Mouse (Mus musculus) granulocyte monocyte progenitor cell, adult 5-6 weeks (primary cell): ENCODE measurements around the gene Tmed5. TPM values are rescaled to one million over a fixed set of nuclear protein-coding genes. Genes with fewer than 3 reads are reported as not detected.
A peak's percentile ranks its signal among the peaks of the same experiment; 100 is the strongest.
"Not testable (repeated sequence)": the region's sequence is repeated elsewhere in the genome, so short reads cannot be mapped to it uniquely, and the experiment has no call there.

Source experiments
- ATAC-seq: replicated peaks from 2 replicates; pipeline ENCODE4 v1.8.0; 2016; ENCODE audit warnings: mild to moderate bottlenecking, moderate TSS enrichment, inconsistent platforms; ENCODE audit not compliant: poor library complexity, severe bottlenecking
- total RNA-seq, 2 experiments: library from RNA; stranded (forward) in 1 of 2; stranded (reverse) in 1 of 2; fragments of 200-712, 200-1000 nt in 1 of 2; fragments of >200 nt in 1 of 2; fragmentation: Nextera tagmentation in 1 of 2; gene quantifications; 2 replicates each; pipeline ENCODE4 v1.2.3; 2014 to 2017

Gene Tmed5
- total RNA-seq (2014; fragmentation: Nextera tagmentation) (60.2 and 62.0 TPM in 2 replicates), total RNA-seq (2017) (92.9 and 106 TPM in 2 replicates)

GRCm38 (mm10) chr5:108132441-108133243 lies at the start of gene Tmed5, which contains the start of gene Ccdc18:
Gene Tmed5 (minus strand): TSS chr5:108132620.
Gene Ccdc18 (plus strand): TSS chr5:108132875.
- peak; percentile 90 for ATAC-seq

- ATAC-seq, result no peak
Observed at GRCm38 (mm10) chr5:108163695-108164094, 31.3 kb upstream of the Tmed5 start.

GRCm38 (mm10) chr5:108160796-108161195 lies 28.4 kb upstream of the Tmed5 start:
- no peak for ATAC-seq

GRCm38 (mm10) chr5:108152592-108152991 lies 20.2 kb upstream of the Tmed5 start:
- ATAC-seq, result no peak

- ATAC-seq, result peak; percentile 61
Observed at GRCm38 (mm10) chr5:108131849-108132440, 475 bp downstream of the Tmed5 start.

GRCm38 (mm10) chr5:108120221-108120900 lies 12.1 kb downstream of the Tmed5 start:
- ATAC-seq, result no peak

- no peak for ATAC-seq
Observed at GRCm38 (mm10) chr5:108117693-108118092, 14.7 kb downstream of the Tmed5 start.

GRCm38 (mm10) chr5:108109346-108109745 lies 23.1 kb downstream of the Tmed5 start:
- ATAC-seq, result no peak

- ATAC-seq, result no peak
Observed at GRCm38 (mm10) chr5:108104306-108104705, 28.1 kb downstream of the Tmed5 start.

- no peak for ATAC-seq
Observed at GRCm38 (mm10) chr5:108100196-108100595, 32.2 kb downstream of the Tmed5 start.

- ATAC-seq, result no peak
Observed at GRCm38 (mm10) chr5:108097676-108098075, 34.7 kb downstream of the Tmed5 start.

GRCm38 (mm10) chr5:108092731-108093130 lies 39.7 kb downstream of the Tmed5 start:
- ATAC-seq, result not testable (repeated sequence)

GRCm38 (mm10) chr5:108085440-108085839 lies 47.0 kb downstream of the Tmed5 start:
- ATAC-seq, result no peak

- ATAC-seq, result peak; percentile 50
Observed at GRCm38 (mm10) chr5:108082380-108082779, 50.0 kb downstream of the Tmed5 start.

GRCm38 (mm10) chr5:108079603-108080002 lies 52.8 kb downstream of the Tmed5 start:
- ATAC-seq, result no peak

- no peak for ATAC-seq
Observed at GRCm38 (mm10) chr5:108076833-108077540, 55.4 kb downstream of the Tmed5 start.

GRCm38 (mm10) chr5:108076241-108076640 lies 56.2 kb downstream of the Tmed5 start:
- peak; percentile 22; the same call in 1 of the 2 replicates for ATAC-seq

GRCm38 (mm10) chr5:108072301-108072700 lies 60.1 kb downstream of the Tmed5 start:
- ATAC-seq, result no peak

GRCm38 (mm10) chr5:108065465-108066411 lies 66.7 kb downstream of the Tmed5 start, which contains the start of gene Mtf2:
Gene Mtf2 (plus strand): TSS chr5:108065674.
- peak; percentile 93 for ATAC-seq
